Mouse (Mus musculus) embryonic fibroblast, embryonic 13.5 days (primary cell): ENCODE data around the gene Ifitm10.

Experiments used
- CTCF ChIP-seq: IDR thresholded peaks from 2 replicates; pipeline ENCODE4 v1.5.1; 2011; ENCODE audit warnings: mild to moderate bottlenecking, control low read depth, low read length, moderate library complexity, borderline replicate concordance; ENCODE audit not compliant: insufficient read depth
- POLR2A ChIP-seq: IDR thresholded peaks from 2 replicates; pipeline ENCODE4 v1.6.1; 2011; ENCODE audit warnings: low read depth, mild to moderate bottlenecking, control low read depth, low read length, moderate library complexity

DNA sequence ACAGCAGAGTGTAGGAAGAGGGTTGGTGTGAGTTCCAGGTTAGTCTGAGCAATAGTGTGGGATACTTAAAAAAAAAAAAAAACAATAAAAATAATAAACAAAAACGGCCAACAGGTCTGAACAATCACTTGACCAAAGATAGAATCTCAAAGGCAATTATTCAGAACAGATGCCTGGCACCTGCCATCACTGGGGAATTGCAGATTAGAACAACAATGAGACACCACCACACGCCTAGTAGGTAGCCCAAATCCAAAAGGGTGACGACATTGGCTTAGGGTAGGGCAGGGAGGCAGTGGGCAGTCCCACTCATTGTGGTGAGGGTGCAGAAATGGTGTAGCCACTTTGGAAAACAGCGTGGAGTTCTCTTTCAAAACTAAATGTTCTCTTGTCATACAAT is 18.1 kb upstream of the Ifitm10 start:
- TF ChIP-seq POLR2A (no peak), CTCF (no peak)
